Mouse (Mus musculus) spleen, adult 2 months (tissue): Measurements from ENCODE around the gene Hecw2. TPM values are rescaled to one million over a fixed set of nuclear protein-coding genes. Genes with fewer than 3 reads are reported as not detected.

Experiments used
- DNase-seq, 2 experiments: peaks; one replicate each; pipeline versions ENCODE4 v3.0.0 to v3.0.0-alpha.2; 2012 to 2021; ENCODE audit warnings: low spot score in 2 of 2, low read depth in 1 of 2
- H3K27ac ChIP-seq: fragments of 200-500 bp; 2 replicates; pipeline ENCODE4 v1.5.1; 2012; ENCODE audit warnings: low read length, inconsistent platforms; ENCODE audit not compliant: insufficient read depth
- H3K27me3 ChIP-seq: fragments of 200-500 bp; 2 replicates; pipeline ENCODE4 v1.6.1; 2012; ENCODE audit warnings: mild to moderate bottlenecking, moderate library complexity, low read length, inconsistent platforms; ENCODE audit not compliant: control insufficient read depth, insufficient read depth
- H3K36me3 ChIP-seq: fragments of 200-500 bp; 2 replicates; pipeline ENCODE4 v1.6.1; 2012; ENCODE audit warnings: mild to moderate bottlenecking, low read length, inconsistent platforms; ENCODE audit not compliant: control insufficient read depth, insufficient read depth
- H3K4me1 ChIP-seq: fragments of 200-500 bp; 2 replicates; pipeline ENCODE4 v1.6.1; 2011; ENCODE audit warnings: inconsistent platforms; ENCODE audit not compliant: control insufficient read depth, insufficient read depth, insufficient read length
- H3K4me3 ChIP-seq: fragments of 200-500 bp; 2 replicates; pipeline ENCODE4 v1.5.1; 2011; ENCODE audit warnings: mild to moderate bottlenecking, inconsistent platforms; ENCODE audit not compliant: insufficient read depth, insufficient read length; ENCODE audit errors: extremely low read depth
- CTCF ChIP-seq: fragments of 200-500 bp; IDR thresholded peaks from 2 replicates; pipeline ENCODE4 v1.5.1; 2011; ENCODE audit warnings: mild to moderate bottlenecking, inconsistent platforms; ENCODE audit not compliant: insufficient read depth, insufficient read length, insufficient replicate concordance; ENCODE audit errors: extremely low read depth
- POLR2A ChIP-seq: fragments of 200-500 bp; IDR thresholded peaks from 2 replicates; pipeline ENCODE4 v1.6.1; 2011; ENCODE audit warnings: low read depth, low read length, inconsistent platforms
- WGBS: fragments of 180-500 bp; shearing (Covaris S2); methylation state at CpG from one replicate; pipeline ENCODE4 v1.1.7; 2018; 5-methylcytosine and 5-hydroxymethylcytosine counted together
- polyA plus RNA-seq: library from polyadenylated mRNA; depleted of rRNA; stranded (reverse); fragments of >200 nt; gene quantifications from 2 replicates; pipeline ENCODE4 v1.2.3, GENCODE M21; 2012

The Hecw2 gene
- polyA plus RNA-seq, 1 experiment, result 0.19 TPM

DNA sequence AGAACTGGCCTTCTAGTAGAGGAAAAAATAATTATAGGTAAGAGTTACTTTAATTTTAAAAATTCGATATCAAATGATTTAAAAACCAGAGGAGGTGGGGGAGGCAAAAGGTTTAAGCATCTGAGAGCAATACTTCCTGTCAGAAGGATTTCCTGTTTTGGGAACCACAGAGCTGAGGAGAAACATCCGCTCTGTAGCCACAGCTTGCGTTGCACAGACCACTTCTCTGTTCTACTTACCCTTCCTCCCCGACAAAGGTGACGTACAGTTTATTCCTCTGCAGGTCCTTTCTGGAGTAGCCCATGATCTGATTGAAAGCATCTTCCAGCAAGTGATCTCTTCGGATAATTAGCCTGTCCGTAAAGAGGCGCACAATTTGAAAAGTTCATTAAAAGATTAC is 343.6 kb downstream of the Hecw2 start:
- no peaks in the 10 kb centered on the region for H3K36me3 ChIP-seq
- H3K4me3 ChIP-seq, result no peak overlapping the region
- DNase-seq, result peak; percentile 79 to 94
- peaks cover 36% of the 10 kb centered on the region for H3K4me1 ChIP-seq
- peak overlapping the region; percentile 84; the same call in 1 of the 2 replicates for H3K27ac ChIP-seq
- H3K27me3 ChIP-seq, result no peaks in the 10 kb centered on the region
- TF ChIP-seq POLR2A (no peak), CTCF (no peak)
- WGBS, result 2% methylated on average over 8 of the region's 8 CpGs

DNA sequence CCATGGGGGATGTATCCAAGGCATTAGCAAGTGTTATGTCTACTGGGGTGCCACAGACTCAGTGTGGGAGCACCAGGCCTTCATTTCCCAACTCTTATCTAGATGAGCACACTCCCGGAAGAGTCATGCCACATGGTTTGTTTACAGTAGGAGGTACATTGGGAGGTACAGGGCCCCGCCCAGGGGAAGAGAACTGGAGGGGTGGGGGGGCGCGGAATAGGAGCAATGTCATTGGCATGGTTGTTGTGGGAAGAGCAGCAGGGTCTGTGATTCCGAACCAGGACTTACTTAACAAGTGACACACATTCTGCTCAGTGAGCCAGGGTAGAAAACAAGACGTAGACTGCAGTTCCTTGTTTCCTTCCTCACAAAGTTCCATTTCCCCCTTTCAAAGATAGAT is 344.1 kb downstream of the Hecw2 start:
- no peaks in the 10 kb centered on the region for H3K36me3 ChIP-seq
- DNase-seq, result peak; percentile 56 to 82
- H3K4me1 ChIP-seq, result peaks cover 41% of the 10 kb centered on the region
- WGBS, result 13% methylated on average over 6 of the region's 6 CpGs
- no peaks in the 10 kb centered on the region for H3K27me3 ChIP-seq
- TF ChIP-seq CTCF (no peak), POLR2A (peak; percentile 28; the same call in 1 of the 2 replicates)
- peak overlapping the region; percentile 99 for H3K27ac ChIP-seq
- H3K4me3 ChIP-seq, result no peak overlapping the region

GRCm38 (mm10) chr1:53846665-53847237 is 348.2 kb downstream of the Hecw2 start:
- H3K27me3 ChIP-seq, result no peaks in the 10 kb centered on the region
- no peak overlapping the region for H3K4me3 ChIP-seq
- 82% methylated on average over 2 of the region's 2 CpGs for WGBS
- TF ChIP-seq CTCF, result no peak
- no peak for TF ChIP-seq POLR2A
- H3K4me1 ChIP-seq, result peaks cover 36% of the 10 kb centered on the region
- DNase-seq, result no peak
- peak overlapping the region; percentile 87 for H3K27ac ChIP-seq
- H3K36me3 ChIP-seq, result no peaks in the 10 kb centered on the region

GRCm38 (mm10) chr1:53845854-53846253 is 349.1 kb downstream of the Hecw2 start:
- no peak for DNase-seq
- Histone ChIP-seq H3K27me3 (no peaks in the 10 kb centered on the region), H3K36me3 (no peaks in the 10 kb centered on the region), H3K4me1 (peaks cover 35% of the 10 kb centered on the region), H3K27ac (peak overlapping the region; percentile 87), H3K4me3 (no peak overlapping the region)
- WGBS, result 36% methylated on average over 8 of the region's 8 CpGs
- TF ChIP-seq CTCF (no peak), POLR2A (no peak)

DNA sequence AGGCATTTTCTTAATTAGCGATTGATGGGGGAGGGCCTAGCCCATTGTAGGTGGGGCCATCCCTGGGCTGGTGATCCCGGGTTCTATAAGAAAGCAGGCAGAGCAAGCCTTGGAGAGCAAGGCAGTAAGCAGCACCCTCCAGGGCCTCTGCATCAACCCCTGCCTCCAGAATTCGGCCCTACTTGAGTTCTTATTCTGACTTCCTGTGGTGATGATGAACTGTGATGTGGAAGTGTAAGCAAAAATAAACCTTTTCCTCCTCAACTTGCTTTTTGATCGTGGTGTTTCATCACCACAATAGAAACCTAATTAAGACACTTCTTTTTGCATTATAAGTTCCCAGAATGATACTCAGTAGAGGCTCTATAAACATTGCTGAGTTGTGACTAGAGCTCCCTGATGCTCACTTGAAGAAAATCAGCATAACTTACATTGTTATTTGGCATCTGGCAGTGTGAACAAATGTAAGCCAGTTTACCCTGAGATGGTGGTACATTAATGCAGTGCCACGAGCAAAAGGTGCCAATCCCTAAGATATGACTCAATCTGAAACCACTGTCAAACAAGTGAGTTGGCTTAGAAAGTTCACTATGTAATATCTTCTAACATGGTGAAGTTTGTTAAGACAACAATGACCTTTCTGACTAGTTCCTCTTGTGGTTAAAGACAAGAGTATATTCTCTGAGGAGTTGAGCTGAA is 349.9 kb downstream of the Hecw2 start:
- H3K4me1 ChIP-seq, result peaks cover 28% of the 10 kb centered on the region
- WGBS, result 34% methylated on average over 5 of the region's 5 CpGs
- no peaks in the 10 kb centered on the region for H3K36me3 ChIP-seq
- no peak for TF ChIP-seq POLR2A
- no peak for TF ChIP-seq CTCF
- DNase-seq, result no peak
- H3K27me3 ChIP-seq, result no peaks in the 10 kb centered on the region
- H3K4me3 ChIP-seq, result no peak overlapping the region
- H3K27ac ChIP-seq, result peak overlapping the region; percentile 78

GRCm38 (mm10) chr1:53844122-53844913 is 350.6 kb downstream of the Hecw2 start:
- no peak for DNase-seq
- H3K36me3 ChIP-seq, result no peaks in the 10 kb centered on the region
- H3K27ac ChIP-seq, result peak overlapping the region; percentile 78
- H3K4me3 ChIP-seq, result no peak overlapping the region
- no peak for TF ChIP-seq CTCF
- no peak for TF ChIP-seq POLR2A
- 94% methylated on average over 8 of the region's 8 CpGs for WGBS
- H3K27me3 ChIP-seq, result no peaks in the 10 kb centered on the region
- peaks cover 20% of the 10 kb centered on the region for H3K4me1 ChIP-seq
